Mouse (Mus musculus) G1E (cell line): ENCODE results near the gene Akt2. TPM values are rescaled to one million over a fixed set of nuclear protein-coding genes. Genes with fewer than 3 reads are reported as not detected.
A peak's percentile ranks its signal among the peaks of the same experiment; 100 is the strongest.

ENCODE experiments used
- ATAC-seq: 2 replicates; pipeline ENCODE4 v1.8.0; 2016; ENCODE audit warnings: mild to moderate bottlenecking; ENCODE audit not compliant: insufficient number of reproducible peaks, poor library complexity, low FRiP score, severe bottlenecking; ENCODE audit errors: extremely low read depth
- DNase-seq: peaks from one replicate; pipeline ENCODE4 v3.0.0; 2012; ENCODE audit warnings: low spot score
- H3K27me3 ChIP-seq: 2 replicates; pipeline ENCODE4 v1.6.1; 2012; ENCODE audit warnings: mild to moderate bottlenecking, low read length, inconsistent platforms; ENCODE audit not compliant: insufficient read depth
- H3K36me3 ChIP-seq: replicated peaks from 2 replicates; pipeline ENCODE3; 2012; ENCODE audit warnings: mild to moderate bottlenecking, inconsistent platforms
- H3K4me1 ChIP-seq: 2 replicates; pipeline ENCODE4 v1.6.1; 2012; ENCODE audit warnings: low read depth, low read length, inconsistent platforms, mixed read lengths; ENCODE audit not compliant: insufficient read depth
- H3K4me3 ChIP-seq: 2 replicates; pipeline ENCODE4 v1.5.1; 2012; ENCODE audit warnings: low read depth, mild to moderate bottlenecking, inconsistent platforms, low read length, moderate library complexity, mixed read lengths
- H3K9me3 ChIP-seq: replicated peaks from 2 replicates; pipeline ENCODE4 v1.6.1; 2012; ENCODE audit warnings: inconsistent platforms
- CTCF ChIP-seq: IDR thresholded peaks from 2 replicates; pipeline ENCODE4 v1.5.1; 2012; ENCODE audit warnings: low read depth, low read length, inconsistent platforms, mixed read lengths
- GATA1 ChIP-seq: IDR thresholded peaks from 2 replicates; pipeline ENCODE4 v1.6.1; 2012; ENCODE audit warnings: borderline replicate concordance, low read length, inconsistent platforms, mixed read lengths
- GATA2 ChIP-seq: IDR thresholded peaks from 2 replicates; pipeline ENCODE4 v1.6.1; 2012; ENCODE audit warnings: low read depth, low read length, inconsistent platforms, borderline replicate concordance
- POLR2AphosphoS5 ChIP-seq: IDR thresholded peaks from 2 replicates; pipeline ENCODE4 v1.6.1; 2012; ENCODE audit warnings: low read depth, low read length, inconsistent platforms; ENCODE audit not compliant: insufficient replicate concordance
- TAL1 ChIP-seq: conservative IDR thresholded peaks from 2 replicates; pipeline ENCODE4 v1.6.1; 2012; ENCODE audit warnings: low read depth, low read length, inconsistent platforms, mixed read lengths
- polyA plus RNA-seq: library from polyadenylated mRNA; stranded (reverse); fragments of >175 nt; gene quantifications from 2 replicates; pipeline ENCODE4 v1.2.3, GENCODE M21; 2012
- total RNA-seq, 2 experiments: library from RNA; stranded (forward) in 1 of 2; stranded (reverse) in 1 of 2; fragments of 200-1000 nt in 1 of 2; fragments of >200 nt in 1 of 2; fragmentation: Nextera tagmentation in 1 of 2; gene quantifications; 2 replicates each; pipeline ENCODE4 v1.2.3; 2014 to 2017

Akt2 gene
- total and polyA plus RNA-seq, 3 experiments, result 41.7 to 69.0 (median 52.4) TPM

DNA sequence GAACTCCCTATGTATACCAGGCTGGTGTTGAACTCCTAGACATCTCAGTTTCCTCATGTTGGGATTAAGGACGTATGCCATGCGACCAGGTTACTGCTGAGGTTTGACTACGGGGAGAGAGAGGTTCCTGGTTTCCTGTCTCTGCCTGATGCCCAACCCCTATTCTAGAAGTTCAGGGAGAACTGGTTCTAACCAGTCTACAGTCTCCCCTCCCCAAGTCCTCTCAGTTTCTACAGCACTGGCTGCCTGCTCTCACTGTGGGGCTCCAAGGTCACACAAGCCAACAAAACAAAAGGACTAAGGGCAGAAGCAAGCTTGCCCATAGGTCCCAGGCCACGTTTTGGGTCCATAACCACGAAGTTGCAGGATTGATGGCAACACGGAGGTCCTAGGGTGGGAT, 41.8 kb upstream of the Akt2 start:
- no peak for ATAC-seq
- Histone ChIP-seq H3K9me3 (no peaks in the 10 kb centered on the region), H3K36me3 (peaks cover 6% of the 10 kb centered on the region), H3K27me3 (no peaks in the 10 kb centered on the region; the same call in 1 of the 2 replicates), H3K4me1 (peaks cover 25% of the 10 kb centered on the region), H3K4me3 (no peak overlapping the region)
- DNase-seq, result no peak
- TF ChIP-seq CTCF (no peak), GATA1 (no peak), TAL1 (no peak), POLR2AphosphoS5 (no peak), GATA2 (no peak)

DNA sequence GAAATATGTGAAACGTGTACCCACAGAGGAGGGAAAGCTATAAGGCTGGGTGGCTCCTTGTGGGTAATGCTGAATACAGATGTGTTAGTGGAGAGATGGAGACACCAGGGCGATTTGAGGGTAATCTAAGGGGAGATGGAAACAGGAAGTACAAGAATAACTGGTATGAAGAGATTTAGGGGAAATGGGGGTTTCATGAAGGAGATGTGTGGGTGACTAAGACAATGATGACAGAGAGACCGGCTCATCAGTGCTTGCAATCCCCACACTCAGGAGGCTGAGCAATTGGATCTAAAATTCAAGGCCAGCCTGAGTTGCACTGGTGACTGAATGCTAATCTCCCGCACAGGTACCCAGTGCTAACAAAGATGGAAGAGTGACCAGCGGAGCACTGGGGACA, 39.3 kb upstream of the Akt2 start:
- Histone ChIP-seq H3K27me3 (no peaks in the 10 kb centered on the region), H3K36me3 (peaks cover 26% of the 10 kb centered on the region)
- no peak for ATAC-seq

DNA sequence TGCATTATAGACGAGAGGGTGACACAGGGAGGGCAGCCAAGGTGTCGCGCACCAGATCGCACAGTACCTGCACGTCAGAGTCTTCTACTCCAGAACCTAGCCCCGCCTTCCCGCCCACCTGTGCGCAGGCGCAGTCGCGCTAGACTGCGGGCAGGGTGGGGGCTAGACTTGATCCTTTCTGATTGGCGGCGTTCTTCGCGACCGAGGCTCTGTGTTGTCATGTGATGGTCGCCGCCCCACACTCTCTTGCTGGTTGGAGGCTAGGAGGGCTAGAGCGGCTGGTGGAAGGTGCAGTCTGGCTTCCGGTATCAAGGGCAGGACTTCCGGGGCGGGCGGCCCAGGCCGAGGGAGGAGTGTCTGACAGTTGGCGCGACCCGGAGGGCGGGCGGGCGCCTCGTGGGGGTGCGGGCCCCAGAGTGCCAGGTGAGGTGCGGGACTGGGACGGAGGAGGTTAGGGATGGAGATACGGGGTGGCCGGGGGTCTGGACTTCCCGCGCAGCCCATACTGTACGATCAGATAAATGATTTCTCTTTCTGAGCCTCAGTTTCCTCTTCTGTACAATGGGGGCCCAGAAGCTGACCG, 38.3 kb upstream of the Akt2 start, which contains the start of the genes Pld3 and 2310022A10Rik:
TSS of gene Pld3 (minus strand) at position 288 of the 583 bp plus-strand sequence.
TSS of gene 2310022A10Rik (plus strand) at position 303 of the 583 bp plus-strand sequence.
- Histone ChIP-seq H3K4me1 (peaks cover 37% of the 10 kb centered on the region), H3K27me3 (no peaks in the 10 kb centered on the region), H3K4me3 (peak within 1 kb of the TSS; percentile 81), H3K36me3 (peaks cover 27% of the 10 kb centered on the region), H3K9me3 (no peaks in the 10 kb centered on the region)
- TF ChIP-seq GATA1 (no peak), CTCF (no peak), TAL1 (no peak), POLR2AphosphoS5 (no peak), GATA2 (no peak)
- peak; percentile 93 for DNase-seq
- ATAC-seq, result peak; percentile 99

More for the DNA sequence above, 39.3 kb upstream of the Akt2 start:
- Histone ChIP-seq H3K4me1 (peaks cover 37% of the 10 kb centered on the region), H3K9me3 (no peaks in the 10 kb centered on the region), H3K4me3 (peak overlapping the region; percentile 81)
- no peak for TF ChIP-seq GATA2
- no peak for TF ChIP-seq POLR2AphosphoS5
- TF ChIP-seq GATA1, result no peak
- no peak for TF ChIP-seq TAL1
- TF ChIP-seq CTCF, result no peak
- no peak for DNase-seq

DNA sequence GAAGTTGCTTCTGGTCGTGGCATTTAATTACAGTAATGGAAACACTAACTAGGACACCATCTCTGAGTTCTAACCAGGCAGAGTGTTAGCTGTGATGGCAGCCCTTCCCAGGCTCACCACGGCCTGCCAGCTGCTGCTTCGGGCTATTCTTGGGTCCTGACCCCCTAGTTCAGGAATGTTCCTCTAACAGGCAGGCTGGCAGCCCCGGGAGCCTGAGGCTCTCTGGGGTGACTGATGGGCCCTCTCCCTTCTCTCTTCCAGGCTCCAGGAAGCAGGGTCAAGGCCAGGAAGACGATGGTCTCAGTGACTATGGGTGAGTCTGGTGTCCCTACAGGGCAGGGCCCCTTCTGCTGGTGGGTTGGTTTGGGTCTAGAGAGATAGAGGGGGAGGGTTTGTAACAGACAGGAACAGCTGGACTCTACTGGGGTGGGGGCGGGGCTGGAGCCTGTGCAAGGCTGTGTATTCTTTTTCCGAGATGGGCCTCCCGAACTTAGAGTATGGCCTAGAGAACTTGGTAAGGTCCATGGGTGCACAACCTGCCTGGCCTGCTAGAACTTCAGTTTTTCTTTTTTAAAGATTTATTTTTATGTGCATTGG, 31.0 kb upstream of the Akt2 start:
- TF ChIP-seq POLR2AphosphoS5, result no peak
- TF ChIP-seq CTCF, result no peak
- no peak for TF ChIP-seq GATA2
- TF ChIP-seq GATA1, result no peak
- TF ChIP-seq TAL1, result no peak
- DNase-seq (no peak), ATAC-seq (no peak; the same call in 1 of the 2 replicates)
- Histone ChIP-seq H3K4me1 (peaks cover 36% of the 10 kb centered on the region), H3K4me3 (peak overlapping the region; percentile 53; the same call in 1 of the 2 replicates), H3K27me3 (no peaks in the 10 kb centered on the region), H3K9me3 (no peaks in the 10 kb centered on the region), H3K36me3 (peaks cover 82% of the 10 kb centered on the region)

DNA sequence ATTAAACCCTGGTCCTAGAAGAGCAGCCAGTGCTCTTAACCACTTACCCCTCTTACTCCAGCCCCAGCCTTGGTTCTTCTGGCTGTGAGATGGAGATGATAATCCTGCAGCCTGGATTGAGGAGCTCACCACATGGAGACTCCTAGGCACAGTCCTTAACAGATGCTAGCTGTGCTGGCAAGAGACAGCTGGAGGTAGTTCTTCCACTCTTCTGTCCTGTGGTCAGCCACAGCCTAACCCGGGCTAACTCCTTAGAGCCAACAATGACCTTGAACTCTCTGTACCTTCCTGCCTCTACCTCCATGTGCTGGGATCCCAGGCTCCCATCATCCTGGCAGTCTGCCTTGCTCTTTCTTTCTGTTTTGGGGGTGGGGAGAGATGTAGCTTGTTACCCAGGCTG, 30.4 kb upstream of the Akt2 start:
- ATAC-seq, result no peak
- DNase-seq, result no peak
- H3K9me3 ChIP-seq, result no peaks in the 10 kb centered on the region
- TF ChIP-seq TAL1 (no peak), POLR2AphosphoS5 (no peak), GATA1 (no peak), GATA2 (no peak), CTCF (no peak)
- H3K36me3 ChIP-seq, result peaks cover 80% of the 10 kb centered on the region
- peaks cover 31% of the 10 kb centered on the region for H3K4me1 ChIP-seq
- no peak overlapping the region for H3K4me3 ChIP-seq
- no peaks in the 10 kb centered on the region for H3K27me3 ChIP-seq

DNA sequence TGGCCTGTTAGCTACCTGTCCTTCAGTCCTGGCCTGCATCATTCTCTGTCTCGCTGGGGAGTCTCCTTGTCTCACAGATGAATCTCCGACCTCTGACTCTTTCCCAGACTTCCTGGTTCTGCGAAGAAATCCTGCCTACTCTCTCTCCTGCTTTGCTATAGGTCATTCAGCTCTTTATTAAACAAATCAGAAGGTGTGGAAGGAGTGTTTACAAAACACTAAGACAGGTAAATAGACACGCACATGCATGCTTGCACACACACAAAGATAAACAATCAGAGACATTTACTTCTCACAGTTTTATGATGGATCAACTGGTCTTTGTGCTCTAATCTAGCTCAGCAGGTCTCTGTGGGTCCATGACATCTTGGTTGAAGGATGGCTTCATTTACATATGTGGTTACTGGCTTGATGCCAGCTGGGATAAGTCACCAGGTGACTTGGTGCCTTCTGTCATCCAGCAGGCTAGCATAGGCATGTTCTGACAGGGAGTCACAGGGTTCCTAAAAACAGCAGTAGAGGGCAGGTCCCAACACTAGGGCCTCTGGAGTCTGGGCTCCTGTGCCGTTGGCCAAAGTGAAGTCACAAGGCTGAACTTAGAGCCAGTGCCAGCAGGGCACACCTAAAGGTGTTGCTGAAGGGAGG, 21.6 kb upstream of the Akt2 start:
- Histone ChIP-seq H3K27me3 (no peaks in the 10 kb centered on the region), H3K4me1 (peaks cover 12% of the 10 kb centered on the region), H3K4me3 (no peak overlapping the region), H3K36me3 (peaks cover 84% of the 10 kb centered on the region), H3K9me3 (no peaks in the 10 kb centered on the region)
- no peak for TF ChIP-seq POLR2AphosphoS5
- TF ChIP-seq GATA2, result no peak
- no peak for TF ChIP-seq TAL1
- no peak for ATAC-seq
- DNase-seq, result no peak
